Mouse (Mus musculus): ENCODE measurements around the gene Ror1. TPM values are rescaled to one million over a fixed set of nuclear protein-coding genes. Genes with fewer than 3 reads are reported as not detected.

Gene Ror1
- polyA plus RNA-seq, 1 experiment from 2014 or later, result 1.1 TPM

- Histone ChIP-seq H3K27me3 (replicated peaks; ENCODE audit: control insufficient read depth, insufficient read depth, low read length) (no peaks in the 10 kb centered on the region), H3K27ac (ENCODE audit: low read depth, low read length) (no peak overlapping the region), H3K36me3 (ENCODE audit: control insufficient read depth, insufficient read depth, low read length) (no peaks in the 10 kb centered on the region), H3K9me3 (replicated peaks; ENCODE audit: control insufficient read depth, low read length) (no peaks in the 10 kb centered on the region), H3K9ac (ENCODE audit: low read length) (no peak overlapping the region), H3K4me1 (ENCODE audit: control insufficient read depth, insufficient read depth, low read length) (no peaks in the 10 kb centered on the region), H3K4me2 (ENCODE audit: low read length) (no peak overlapping the region), H3K4me3 (ENCODE audit: low read depth, low read length) (no peak overlapping the region)
- WGBS, result 95% methylated on average over 6 of the region's 6 CpGs
- ATAC-seq, result no peak
- DNase-seq (ENCODE audit: low spot score), result no peak
Measured at GRCm38 (mm10) chr4:100391021-100391420, 295.4 kb downstream of the Ror1 start.

- no peak overlapping the region for H3K4me2 ChIP-seq (ENCODE audit: low read length)
- H3K9me3 ChIP-seq (replicated peaks; ENCODE audit: control insufficient read depth, low read length), result no peaks in the 10 kb centered on the region
- no peaks in the 10 kb centered on the region for H3K4me1 ChIP-seq (ENCODE audit: control insufficient read depth, insufficient read depth, low read length)
- no peak overlapping the region for H3K9ac ChIP-seq (ENCODE audit: low read length)
- no peaks in the 10 kb centered on the region for H3K27me3 ChIP-seq (replicated peaks; ENCODE audit: control insufficient read depth, insufficient read depth, low read length)
- no peaks in the 10 kb centered on the region for H3K36me3 ChIP-seq (ENCODE audit: control insufficient read depth, insufficient read depth, low read length)
- H3K27ac ChIP-seq (ENCODE audit: low read depth, low read length), result no peak overlapping the region
- 86% methylated on average over 12 of the region's 12 CpGs for WGBS
- DNase-seq (ENCODE audit: low spot score) (peak; percentile 7), ATAC-seq (no peak)
- no peak overlapping the region for H3K4me3 ChIP-seq (ENCODE audit: low read depth, low read length)
Measured at GRCm38 (mm10) chr4:100393374-100394061, 297.9 kb downstream of the Ror1 start.

GRCm38 (mm10) chr4:100395407-100395806, 299.8 kb downstream of the Ror1 start:
- Histone ChIP-seq H3K4me2 (ENCODE audit: low read length) (no peak overlapping the region), H3K9ac (ENCODE audit: low read length) (no peak overlapping the region), H3K27me3 (replicated peaks; ENCODE audit: control insufficient read depth, insufficient read depth, low read length) (no peaks in the 10 kb centered on the region), H3K4me3 (ENCODE audit: low read depth, low read length) (no peak overlapping the region), H3K4me1 (ENCODE audit: control insufficient read depth, insufficient read depth, low read length) (no peaks in the 10 kb centered on the region), H3K27ac (ENCODE audit: low read depth, low read length) (no peak overlapping the region), H3K9me3 (replicated peaks; ENCODE audit: control insufficient read depth, low read length) (no peaks in the 10 kb centered on the region), H3K36me3 (ENCODE audit: control insufficient read depth, insufficient read depth, low read length) (no peaks in the 10 kb centered on the region)
- ATAC-seq (no peak), DNase-seq (ENCODE audit: low spot score) (no peak)
- WGBS, result 91% methylated on average over 4 of the region's 4 CpGs

- DNase-seq (ENCODE audit: low spot score) (no peak), ATAC-seq (no peak)
- no peaks in the 10 kb centered on the region for H3K4me1 ChIP-seq (ENCODE audit: control insufficient read depth, insufficient read depth, low read length)
- no peak overlapping the region for H3K9ac ChIP-seq (ENCODE audit: low read length)
- H3K36me3 ChIP-seq (ENCODE audit: control insufficient read depth, insufficient read depth, low read length), result no peaks in the 10 kb centered on the region
- no peak overlapping the region for H3K27ac ChIP-seq (ENCODE audit: low read depth, low read length)
- no peaks in the 10 kb centered on the region for H3K9me3 ChIP-seq (replicated peaks; ENCODE audit: control insufficient read depth, low read length)
- 76% methylated on average over 3 of the region's 3 CpGs for WGBS
- no peaks in the 10 kb centered on the region for H3K27me3 ChIP-seq (replicated peaks; ENCODE audit: control insufficient read depth, insufficient read depth, low read length)
- H3K4me2 ChIP-seq (ENCODE audit: low read length), result no peak overlapping the region
- H3K4me3 ChIP-seq (ENCODE audit: low read depth, low read length), result no peak overlapping the region
Measured at GRCm38 (mm10) chr4:100398079-100398478, 302.5 kb downstream of the Ror1 start.

GRCm38 (mm10) chr4:100401078-100401477, 305.5 kb downstream of the Ror1 start:
- H3K9me3 ChIP-seq (replicated peaks; ENCODE audit: control insufficient read depth, low read length), result no peaks in the 10 kb centered on the region
- no peaks in the 10 kb centered on the region for H3K36me3 ChIP-seq (ENCODE audit: control insufficient read depth, insufficient read depth, low read length)
- WGBS, result 65% methylated on average over 3 of the region's 3 CpGs
- no peak for DNase-seq (ENCODE audit: low spot score)
- no peak overlapping the region for H3K4me3 ChIP-seq (ENCODE audit: low read depth, low read length)
- no peaks in the 10 kb centered on the region for H3K27me3 ChIP-seq (replicated peaks; ENCODE audit: control insufficient read depth, insufficient read depth, low read length)
- no peak overlapping the region for H3K4me2 ChIP-seq (ENCODE audit: low read length)
- no peak overlapping the region for H3K9ac ChIP-seq (ENCODE audit: low read length)
- no peaks in the 10 kb centered on the region for H3K4me1 ChIP-seq (ENCODE audit: control insufficient read depth, insufficient read depth, low read length)
- no peak for ATAC-seq
- no peak overlapping the region for H3K27ac ChIP-seq (ENCODE audit: low read depth, low read length)

- DNase-seq (ENCODE audit: low spot score), result no peak
- Histone ChIP-seq H3K4me2 (ENCODE audit: low read length) (no peak overlapping the region), H3K36me3 (ENCODE audit: control insufficient read depth, insufficient read depth, low read length) (no peaks in the 10 kb centered on the region), H3K4me1 (ENCODE audit: control insufficient read depth, insufficient read depth, low read length) (no peaks in the 10 kb centered on the region), H3K9ac (ENCODE audit: low read length) (no peak overlapping the region), H3K4me3 (ENCODE audit: low read depth, low read length) (no peak overlapping the region), H3K27ac (ENCODE audit: low read depth, low read length) (no peak overlapping the region), H3K9me3 (replicated peaks; ENCODE audit: control insufficient read depth, low read length) (no peaks in the 10 kb centered on the region), H3K27me3 (replicated peaks; ENCODE audit: control insufficient read depth, insufficient read depth, low read length) (no peaks in the 10 kb centered on the region)
- 89% methylated on average over 14 of the region's 14 CpGs for WGBS
- no peak for ATAC-seq
Measured at GRCm38 (mm10) chr4:100401581-100402470, 306.2 kb downstream of the Ror1 start.

- Histone ChIP-seq H3K27me3 (replicated peaks; ENCODE audit: control insufficient read depth, insufficient read depth, low read length) (no peaks in the 10 kb centered on the region; the same call in 1 of the 2 replicates), H3K4me2 (ENCODE audit: low read length) (no peak overlapping the region), H3K9ac (ENCODE audit: low read length) (no peak overlapping the region), H3K9me3 (replicated peaks; ENCODE audit: control insufficient read depth, low read length) (no peaks in the 10 kb centered on the region), H3K36me3 (ENCODE audit: control insufficient read depth, insufficient read depth, low read length) (no peaks in the 10 kb centered on the region), H3K4me1 (ENCODE audit: control insufficient read depth, insufficient read depth, low read length) (no peaks in the 10 kb centered on the region), H3K4me3 (ENCODE audit: low read depth, low read length) (no peak overlapping the region), H3K27ac (ENCODE audit: low read depth, low read length) (no peak overlapping the region)
- DNase-seq (ENCODE audit: low spot score) (peak; percentile 76), ATAC-seq (0 out of 2 replicates have a peak, but pooled peaks have one; percentile 48)
- WGBS, result 25% methylated on average over 9 of the region's 9 CpGs
Measured at GRCm38 (mm10) chr4:100407261-100407874, 311.8 kb downstream of the Ror1 start.

GRCm38 (mm10) chr4:100409521-100409920, 313.9 kb downstream of the Ror1 start:
- 87% methylated on average over 8 of the region's 8 CpGs for WGBS
- H3K36me3 ChIP-seq (ENCODE audit: control insufficient read depth, insufficient read depth, low read length), result no peaks in the 10 kb centered on the region
- DNase-seq (ENCODE audit: low spot score), result no peak
- H3K27ac ChIP-seq (ENCODE audit: low read depth, low read length), result no peak overlapping the region
- no peak overlapping the region for H3K9ac ChIP-seq (ENCODE audit: low read length)
- ATAC-seq, result no peak
- no peaks in the 10 kb centered on the region for H3K4me1 ChIP-seq (ENCODE audit: control insufficient read depth, insufficient read depth, low read length)
- H3K4me3 ChIP-seq (ENCODE audit: low read depth, low read length), result no peak overlapping the region
- no peaks in the 10 kb centered on the region for H3K9me3 ChIP-seq (replicated peaks; ENCODE audit: control insufficient read depth, low read length)
- H3K4me2 ChIP-seq (ENCODE audit: low read length), result no peak overlapping the region
- H3K27me3 ChIP-seq (replicated peaks; ENCODE audit: control insufficient read depth, insufficient read depth, low read length), result no peaks in the 10 kb centered on the region; the same call in 1 of the 2 replicates
